Mouse (Mus musculus): ENCODE measurements around the gene Dpf1.

GRCm38 (mm10) chr7:29281201-29282073 is 22.3 kb upstream of the Dpf1 start, which contains the start of gene Spint2:
- TF ChIP-seq CTCF (IDR thresholded peaks at IDR 0.05; ENCODE audit: extremely low read depth, insufficient read depth, insufficient read length, insufficient replicate concordance) (no peak), POLR2A (IDR thresholded peaks at IDR 0.05; ENCODE audit: low read depth, low read length) (no peak)

All from spleen, adult 2 months (tissue).